Mouse (Mus musculus) lung, embryonic 16.5 days (tissue): Measurements from ENCODE around the gene Gm19426. TPM values are rescaled to one million over a fixed set of nuclear protein-coding genes. Genes with fewer than 3 reads are reported as not detected.
"Not testable (repeated sequence)": the region's sequence is repeated elsewhere in the genome, so short reads cannot be mapped to it uniquely, and the experiment has no call there.

ENCODE experiments used
- ATAC-seq: fragments of 200-750 bp; cut with Nextera tagmentation; 2 replicates; pipeline ENCODE4 v1.8.0; 2017; ENCODE audit warnings: low read depth, mild to moderate bottlenecking, moderate library complexity
- H3K27ac ChIP-seq: fragments of 300-500 bp; sonication (generic); 2 replicates; pipeline ENCODE4 v1.5.1; 2014; ENCODE audit warnings: mild to moderate bottlenecking, control low read depth, low read length
- H3K27me3 ChIP-seq: fragments of 300-500 bp; sonication (generic); 2 replicates; pipeline ENCODE4 v1.6.1; 2014; ENCODE audit warnings: low read depth, low read length, mixed read lengths; ENCODE audit not compliant: control insufficient read depth, insufficient read depth
- H3K36me3 ChIP-seq: fragments of 300-500 bp; sonication (generic); 2 replicates; pipeline ENCODE4 v1.6.1; 2014; ENCODE audit warnings: low read length; ENCODE audit not compliant: control insufficient read depth, insufficient read depth
- H3K4me1 ChIP-seq: fragments of 300-500 bp; sonication (generic); replicated peaks from 2 replicates; pipeline ENCODE4 v1.6.1; 2014; ENCODE audit warnings: low read length, mixed read lengths; ENCODE audit not compliant: control insufficient read depth, insufficient read depth
- H3K4me2 ChIP-seq: fragments of 300-500 bp; sonication (generic); 2 replicates; pipeline ENCODE4 v1.6.1; 2014; ENCODE audit warnings: low read depth, low read length, control low read depth
- H3K4me3 ChIP-seq: fragments of 300-500 bp; sonication (generic); 2 replicates; pipeline ENCODE4 v1.5.1; 2014; ENCODE audit warnings: mild to moderate bottlenecking, low read length, control low read depth
- H3K9ac ChIP-seq: fragments of 300-500 bp; sonication (generic); 2 replicates; pipeline ENCODE4 v1.6.1; 2014; ENCODE audit warnings: low read length, control low read depth
- H3K9me3 ChIP-seq: fragments of 300-500 bp; sonication (generic); 2 replicates; pipeline ENCODE4 v1.6.1; 2016; ENCODE audit warnings: low read length; ENCODE audit not compliant: control insufficient read depth
- WGBS: fragments of 180-500 bp; shearing (Covaris S2); extraction: QIAGEN DNeasy Blood & Tissue Kit; methylation state at CpG from one replicate; pipeline ENCODE4 v1.1.7; 2014; 5-methylcytosine and 5-hydroxymethylcytosine counted together
- polyA plus RNA-seq: library from polyadenylated mRNA; unstranded; fragments of >200 nt; fragmentation: Nextera tagmentation; extraction: Ambion mirVana; gene quantifications from 2 replicates; pipeline ENCODE4 v1.2.1, GENCODE M21; 2015

Gene Gm19426
- polyA plus RNA-seq, 1 experiment from 2014 or later: 7.1 TPM

- Histone ChIP-seq H3K9me3 (no peaks in the 10 kb centered on the region), H3K4me2 (no peak overlapping the region), H3K36me3 (no peaks in the 10 kb centered on the region), H3K4me1 (peaks cover 20% of the 10 kb centered on the region), H3K27me3 (peaks cover 3% of the 10 kb centered on the region), H3K4me3 (no peak overlapping the region), H3K9ac (no peak overlapping the region), H3K27ac (no peak overlapping the region)
- no peak for ATAC-seq
- 64% methylated on average over 1 of the region's 1 CpGs for WGBS
Measured at GRCm38 (mm10) chr2:84732394-84732793, 11.1 kb downstream of the Gm19426 start.

- no peaks in the 10 kb centered on the region for H3K9me3 ChIP-seq
- H3K27ac ChIP-seq: no peak overlapping the region
- no peaks in the 10 kb centered on the region for H3K36me3 ChIP-seq
- WGBS: 71% methylated on average over 3 of the region's 3 CpGs
- peaks cover 14% of the 10 kb centered on the region for H3K4me1 ChIP-seq
- no peak overlapping the region for H3K4me3 ChIP-seq
- peaks cover 3% of the 10 kb centered on the region for H3K27me3 ChIP-seq
- H3K4me2 ChIP-seq: no peak overlapping the region
- no peak for ATAC-seq
- H3K9ac ChIP-seq: no peak overlapping the region
Measured at GRCm38 (mm10) chr2:84731206-84731605, 12.2 kb downstream of the Gm19426 start.

- not testable (repeated sequence) for H3K9ac ChIP-seq, H3K27me3 ChIP-seq, H3K4me2 ChIP-seq, ATAC-seq, H3K9me3 ChIP-seq, H3K27ac ChIP-seq, H3K4me3 ChIP-seq, H3K4me1 ChIP-seq
- WGBS: 80% methylated on average over 5 of the region's 5 CpGs
- peaks cover 11% of the 10 kb centered on the region; the same call in 1 of the 2 replicates for H3K36me3 ChIP-seq
Measured at GRCm38 (mm10) chr2:84728191-84728590, 15.3 kb downstream of the Gm19426 start.

GRCm38 (mm10) chr2:84727172-84727858 is 16.1 kb downstream of the Gm19426 start, which contains the start of gene Clp1:
Gene Clp1, minus strand, starts transcription at chr2:84727350.
- ATAC-seq: peak; percentile 98
- H3K9ac ChIP-seq: peak within 1 kb of the TSS; percentile 71
- no peaks in the 10 kb centered on the region for H3K9me3 ChIP-seq
- no peaks in the 10 kb centered on the region for H3K27me3 ChIP-seq
- H3K4me3 ChIP-seq: peak within 1 kb of the TSS; percentile 75
- H3K4me1 ChIP-seq: peaks cover 9% of the 10 kb centered on the region
- peak within 1 kb of the TSS; percentile 87 for H3K27ac ChIP-seq
- under 1% methylated on average over 39 of the region's 39 CpGs for WGBS
- H3K4me2 ChIP-seq: peak within 1 kb of the TSS; percentile 92
- H3K36me3 ChIP-seq: peaks cover 11% of the 10 kb centered on the region; the same call in 1 of the 2 replicates

GRCm38 (mm10) chr2:84726716-84727115 is 16.7 kb downstream of the Gm19426 start:
- ATAC-seq: no peak; the same call in 1 of the 2 replicates
- Histone ChIP-seq H3K4me1 (peaks cover 9% of the 10 kb centered on the region), H3K36me3 (peaks cover 11% of the 10 kb centered on the region; the same call in 1 of the 2 replicates), H3K4me2 (peak overlapping the region; percentile 92), H3K27me3 (no peaks in the 10 kb centered on the region), H3K27ac (no peak overlapping the region), H3K4me3 (peak overlapping the region; percentile 75), H3K9ac (peak overlapping the region; percentile 71), H3K9me3 (no peaks in the 10 kb centered on the region)
- WGBS: 5% methylated on average over 9 of the region's 9 CpGs

- ATAC-seq: no peak
- Histone ChIP-seq H3K36me3 (peaks cover 11% of the 10 kb centered on the region; the same call in 1 of the 2 replicates), H3K9ac (no peak overlapping the region), H3K27ac (no peak overlapping the region), H3K4me1 (peaks cover 9% of the 10 kb centered on the region), H3K4me3 (no peak overlapping the region), H3K27me3 (no peaks in the 10 kb centered on the region), H3K4me2 (peak overlapping the region; percentile 92; the same call in 1 of the 2 replicates), H3K9me3 (no peaks in the 10 kb centered on the region)
- 90% methylated on average over 10 of the region's 10 CpGs for WGBS
Measured at GRCm38 (mm10) chr2:84725770-84726169, 17.7 kb downstream of the Gm19426 start.

GRCm38 (mm10) chr2:84723856-84724255 is 19.6 kb downstream of the Gm19426 start:
- WGBS: 87% methylated on average over 14 of the region's 14 CpGs
- ATAC-seq: no peak
- no peaks in the 10 kb centered on the region for H3K9me3 ChIP-seq
- no peaks in the 10 kb centered on the region for H3K27me3 ChIP-seq
- peaks cover 11% of the 10 kb centered on the region; the same call in 1 of the 2 replicates for H3K36me3 ChIP-seq
- H3K4me3 ChIP-seq: no peak overlapping the region
- peaks cover 9% of the 10 kb centered on the region for H3K4me1 ChIP-seq
- H3K9ac ChIP-seq: no peak overlapping the region
- no peak overlapping the region for H3K4me2 ChIP-seq
- H3K27ac ChIP-seq: no peak overlapping the region

GRCm38 (mm10) chr2:84721182-84721581 is 22.3 kb downstream of the Gm19426 start:
- peaks cover 6% of the 10 kb centered on the region for H3K4me1 ChIP-seq
- WGBS: 74% methylated on average over 3 of the region's 3 CpGs
- no peak overlapping the region for H3K9ac ChIP-seq
- ATAC-seq: no peak
- H3K27ac ChIP-seq: no peak overlapping the region
- H3K4me3 ChIP-seq: no peak overlapping the region
- no peak overlapping the region for H3K4me2 ChIP-seq
- peaks cover 11% of the 10 kb centered on the region; the same call in 1 of the 2 replicates for H3K36me3 ChIP-seq
- H3K27me3 ChIP-seq: no peaks in the 10 kb centered on the region
- H3K9me3 ChIP-seq: no peaks in the 10 kb centered on the region

GRCm38 (mm10) chr2:84720718-84721117 is 22.7 kb downstream of the Gm19426 start:
- Histone ChIP-seq H3K4me3 (no peak overlapping the region), H3K9me3 (no peaks in the 10 kb centered on the region), H3K4me1 (peaks cover 2% of the 10 kb centered on the region; the same call in 1 of the 2 replicates), H3K27ac (no peak overlapping the region), H3K36me3 (peaks cover 11% of the 10 kb centered on the region; the same call in 1 of the 2 replicates), H3K4me2 (no peak overlapping the region), H3K27me3 (no peaks in the 10 kb centered on the region), H3K9ac (no peak overlapping the region)
- ATAC-seq: no peak
- 80% methylated on average over 2 of the region's 2 CpGs for WGBS
